Mouse (Mus musculus): ENCODE data around the gene Slc5a4b.
A peak's percentile ranks its signal among the peaks of the same experiment; 100 is the strongest.
"Not testable (repeated sequence)": the region's sequence is repeated elsewhere in the genome, so short reads cannot be mapped to it uniquely, and the experiment has no call there.

The Slc5a4b gene

DNA sequence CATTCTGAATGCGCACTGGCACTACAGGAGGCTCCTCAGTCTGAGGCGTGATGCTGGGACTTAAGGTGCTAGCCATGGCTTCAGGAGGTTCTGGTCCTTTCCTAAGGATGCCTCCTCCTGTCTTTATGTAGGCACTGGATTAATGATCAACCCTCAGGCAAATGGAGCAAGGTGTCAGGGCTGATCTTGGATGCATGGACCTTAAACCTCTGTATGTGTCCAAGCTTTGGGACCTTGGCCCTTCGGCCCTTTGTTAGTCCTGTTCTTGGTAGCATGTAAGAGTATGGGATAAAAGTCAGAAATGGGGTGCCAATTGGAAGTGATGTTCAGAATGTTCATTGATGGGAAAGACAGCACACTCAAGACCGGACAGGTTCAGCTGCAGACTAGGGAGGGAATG is at the start of gene Slc5a4b:
Gene Slc5a4b, minus strand, starts transcription at position 101 of the 400 bp plus-strand sequence.
- DNase-seq (ENCODE audit: low spot score in 2 of 2) = no peak

DNA sequence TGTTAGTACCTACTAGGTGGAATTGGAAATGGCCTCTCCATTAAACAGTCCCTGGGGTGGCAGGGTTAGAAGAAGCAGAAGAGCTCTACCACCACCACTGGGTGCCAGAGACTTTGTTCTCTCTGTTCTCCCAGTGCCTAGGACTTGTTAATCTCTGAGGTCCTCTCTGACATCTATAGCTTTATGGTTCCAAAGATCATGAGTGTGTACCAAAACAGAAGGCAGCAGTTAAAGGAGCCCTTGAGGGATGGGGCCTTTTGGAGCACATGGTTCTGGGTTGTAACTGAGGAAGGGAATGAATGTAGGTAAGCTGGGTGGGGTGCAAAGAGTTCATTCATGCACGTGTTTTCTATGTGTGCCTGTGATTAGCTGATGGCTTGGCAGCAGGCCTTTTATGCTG is 47.2 kb upstream of the Slc5a4b start:
- no peak for DNase-seq (ENCODE audit: low spot score in 2 of 2)

DNA sequence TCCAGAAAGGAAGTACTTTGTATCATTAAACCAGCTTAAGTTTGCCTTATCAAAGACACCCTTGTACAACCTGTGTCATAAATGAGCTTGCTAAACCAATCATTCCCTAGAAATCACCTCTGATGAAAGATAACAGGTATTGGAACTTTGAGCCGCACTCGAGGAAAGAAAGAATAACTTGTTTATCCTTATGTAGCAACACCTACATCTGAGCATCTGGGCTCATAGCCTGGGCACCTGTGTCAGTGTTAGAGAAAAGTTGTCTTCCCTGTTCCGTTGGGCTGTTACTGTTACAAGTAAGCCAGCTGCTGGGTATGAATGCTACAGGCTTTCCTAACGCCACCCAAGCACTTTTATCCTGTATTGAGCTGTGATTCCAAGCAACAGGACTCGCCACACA is 46.8 kb upstream of the Slc5a4b start:
- no peak for DNase-seq (ENCODE audit: low spot score in 2 of 2)

DNA sequence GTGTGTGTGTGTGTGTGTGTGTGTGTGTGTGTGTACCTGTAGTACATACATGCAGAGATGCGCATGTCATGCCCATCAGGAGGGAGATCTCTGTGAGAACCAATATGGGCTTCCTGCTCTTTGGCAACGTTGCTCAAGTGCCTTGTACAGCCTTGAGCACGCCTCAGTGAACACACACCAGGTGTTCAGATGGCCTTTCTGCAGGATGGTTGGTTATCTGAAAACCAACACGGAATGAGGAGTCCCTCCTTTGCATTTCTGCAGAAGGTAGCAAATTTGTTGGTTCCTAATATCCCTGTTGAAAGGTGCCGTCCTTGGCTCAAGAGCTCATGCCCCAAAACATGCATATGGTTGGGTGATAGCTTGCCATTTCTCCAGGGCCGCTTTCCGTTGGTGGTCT is 45.1 kb upstream of the Slc5a4b start:
- DNase-seq (ENCODE audit: low spot score in 2 of 2) = no peak

DNA sequence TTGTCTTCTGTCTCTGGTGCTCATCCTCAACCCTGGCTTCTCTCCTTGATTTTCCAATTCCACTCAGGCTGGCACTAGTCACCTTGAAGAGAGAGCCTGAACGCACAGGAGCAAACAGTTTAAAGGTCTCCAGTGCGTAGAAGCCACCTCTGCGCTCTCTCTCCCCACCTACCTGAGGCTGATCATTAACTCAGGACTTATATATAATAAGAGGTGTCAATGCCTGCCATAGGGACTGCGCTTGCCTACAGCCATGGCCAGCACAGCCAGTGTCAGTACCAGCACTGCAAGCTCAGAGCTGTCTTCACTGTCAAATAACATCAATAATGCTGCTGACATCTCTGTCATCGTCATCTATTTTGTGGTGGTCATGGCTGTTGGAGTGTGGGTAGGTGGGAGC is 36.5 kb upstream of the Slc5a4b start, which contains the start of gene Slc5a4a:
Gene Slc5a4a, plus strand, starts transcription at position 174 of the 400 bp plus-strand sequence.
- no peak for DNase-seq (ENCODE audit: low spot score in 2 of 2)

DNA sequence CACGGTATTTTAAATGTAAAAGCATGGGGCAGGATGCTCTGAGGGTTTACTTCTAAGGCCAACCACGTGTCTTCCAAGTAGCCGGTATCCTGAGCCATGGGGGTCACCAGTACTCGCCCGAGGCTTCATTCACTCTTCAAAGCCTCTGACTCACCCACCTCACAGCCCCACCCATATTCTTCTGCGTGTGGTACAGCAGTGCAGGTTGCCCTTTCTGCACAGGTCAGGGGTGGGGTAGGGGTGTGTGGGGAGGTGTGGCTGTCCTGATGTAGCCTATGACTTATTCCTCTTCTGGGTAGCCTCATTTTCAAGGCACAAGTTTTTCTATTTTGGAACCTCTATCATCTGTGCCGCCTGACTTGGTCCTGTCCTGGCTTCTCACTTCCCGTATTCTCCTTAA is 36.1 kb upstream of the Slc5a4b start:
- DNase-seq (ENCODE audit: low spot score in 2 of 2) = no peak

DNA sequence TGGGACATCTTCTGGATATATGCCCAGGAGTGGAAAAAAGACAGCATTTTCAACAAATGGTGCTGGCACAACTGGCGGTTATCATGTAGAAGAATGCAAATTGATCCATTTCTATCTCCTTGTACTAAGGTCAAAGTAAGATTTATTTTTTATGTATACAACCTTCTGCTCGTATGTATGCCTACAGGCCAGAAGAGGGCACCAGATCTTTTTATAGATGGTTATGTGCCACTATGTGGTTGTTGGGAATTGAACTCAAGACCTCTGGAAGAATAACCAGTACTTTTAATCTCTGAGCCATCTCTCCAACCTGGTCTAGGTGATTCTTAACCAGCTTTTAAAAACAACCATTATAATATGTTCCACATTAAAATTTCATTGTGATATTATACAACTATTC is 25.6 kb upstream of the Slc5a4b start:
- no peak for DNase-seq (ENCODE audit: low spot score in 2 of 2)

DNA sequence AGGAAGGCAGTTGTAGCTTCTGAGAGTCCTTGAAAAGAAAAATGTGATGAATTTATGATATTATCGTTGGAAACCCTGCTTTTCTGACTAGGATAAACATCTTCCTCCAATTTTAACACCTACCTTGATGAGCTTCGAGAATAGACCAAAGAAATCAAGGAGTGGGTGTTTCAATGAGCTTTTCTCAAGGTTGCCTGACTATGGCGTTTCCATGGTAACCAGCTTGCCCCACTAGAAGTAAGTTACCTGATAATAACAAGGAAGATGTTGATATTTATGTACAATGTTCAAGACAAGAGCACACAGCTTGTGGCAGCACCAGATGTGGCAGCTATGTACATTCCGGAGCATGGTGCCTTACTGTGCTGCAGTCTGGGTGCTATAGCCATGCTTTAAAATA is 21.7 kb upstream of the Slc5a4b start:
- DNase-seq (ENCODE audit: low spot score in 2 of 2) = no peak

DNA sequence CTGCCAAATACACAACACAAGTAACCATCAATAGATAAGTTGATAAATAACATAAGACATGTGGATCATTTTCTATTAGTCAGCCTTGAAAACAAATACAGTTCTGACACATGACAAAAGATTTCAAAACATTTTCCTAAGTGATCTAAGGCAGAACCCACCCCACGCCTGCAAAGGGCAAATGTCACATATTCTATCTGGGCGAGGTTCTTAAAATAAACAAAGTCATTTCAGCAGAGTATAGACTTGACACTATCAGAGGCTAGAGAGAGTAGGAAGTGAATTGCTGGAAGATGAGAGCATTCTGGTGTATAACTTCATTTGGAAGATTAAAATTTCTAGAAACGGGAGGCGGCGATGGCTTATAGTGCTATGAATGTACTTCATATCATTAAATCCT is 10.7 kb upstream of the Slc5a4b start:
- no peak for DNase-seq (ENCODE audit: low spot score in 2 of 2)

DNA sequence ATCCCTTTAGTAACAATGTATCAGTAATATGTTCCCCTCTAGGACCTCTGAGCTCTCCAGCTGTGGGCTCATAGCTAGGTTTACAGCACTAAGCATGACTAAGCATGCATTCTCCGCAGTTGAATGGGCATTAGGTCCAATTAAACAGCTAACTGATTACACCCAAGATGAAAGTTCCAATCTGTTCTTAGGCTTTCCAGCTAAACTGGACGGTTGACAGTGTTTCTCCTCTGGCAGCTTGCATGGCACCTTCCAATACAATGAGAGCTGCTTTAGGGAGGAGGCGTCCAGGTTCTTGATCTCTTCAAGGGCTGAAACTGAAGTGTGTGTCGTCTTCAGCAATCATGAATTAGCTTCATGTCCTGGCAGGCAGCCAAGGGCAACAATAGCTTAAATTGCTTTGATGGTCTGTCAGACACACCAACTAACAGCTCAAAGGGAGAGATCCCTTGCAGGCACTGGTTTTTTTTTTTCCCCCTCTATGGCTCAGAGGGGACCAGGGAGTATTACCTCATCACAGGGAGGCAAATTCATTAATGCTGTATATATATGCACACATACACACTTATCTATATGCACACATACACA is 9.5 kb upstream of the Slc5a4b start:
- no peak for DNase-seq (ENCODE audit: low spot score in 2 of 2)

DNA sequence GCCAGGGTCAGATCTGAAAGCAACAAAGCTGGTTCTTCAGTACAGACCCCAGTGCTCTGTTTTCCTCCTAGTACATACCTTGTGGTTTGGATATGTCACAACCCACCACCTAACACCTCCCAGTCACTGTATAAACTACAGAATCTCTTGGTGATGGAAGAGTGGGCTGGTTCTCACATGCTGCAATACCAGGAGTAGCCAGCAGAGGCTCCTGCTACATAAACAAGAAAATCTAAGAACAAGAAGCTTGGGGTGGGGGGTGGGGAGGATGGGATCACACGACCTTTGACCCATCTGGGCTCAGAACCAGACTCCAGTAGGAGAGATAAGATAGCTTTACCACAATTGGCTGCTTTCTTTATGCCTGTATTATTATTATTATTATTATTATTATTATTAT is 8.0 kb upstream of the Slc5a4b start:
- peak in 1 of 2 experiments; percentile 32 for DNase-seq (ENCODE audit: low spot score in 2 of 2)

DNA sequence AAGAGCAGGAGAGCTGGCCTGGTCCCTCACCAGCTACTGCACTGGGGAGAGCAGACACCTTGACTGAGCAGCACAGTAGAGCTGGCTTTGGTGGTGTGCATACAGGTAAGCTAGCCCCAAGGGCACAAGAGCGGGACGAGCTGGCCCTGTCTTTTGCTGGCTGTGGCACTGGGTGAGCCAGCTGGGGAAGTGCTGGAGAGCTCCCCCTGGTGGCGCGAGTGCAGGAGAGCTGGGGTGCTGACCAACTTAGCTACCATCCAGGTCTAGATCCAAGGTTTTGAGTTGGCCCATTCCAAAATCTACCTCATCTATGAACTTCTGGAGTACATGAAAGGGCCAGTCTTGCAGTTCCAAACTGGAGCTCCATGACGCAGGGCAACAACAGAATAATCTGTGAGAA is 7.2 kb upstream of the Slc5a4b start:
- DNase-seq (ENCODE audit: low spot score in 2 of 2) = peak in 1 of 2 experiments; percentile 51

DNA sequence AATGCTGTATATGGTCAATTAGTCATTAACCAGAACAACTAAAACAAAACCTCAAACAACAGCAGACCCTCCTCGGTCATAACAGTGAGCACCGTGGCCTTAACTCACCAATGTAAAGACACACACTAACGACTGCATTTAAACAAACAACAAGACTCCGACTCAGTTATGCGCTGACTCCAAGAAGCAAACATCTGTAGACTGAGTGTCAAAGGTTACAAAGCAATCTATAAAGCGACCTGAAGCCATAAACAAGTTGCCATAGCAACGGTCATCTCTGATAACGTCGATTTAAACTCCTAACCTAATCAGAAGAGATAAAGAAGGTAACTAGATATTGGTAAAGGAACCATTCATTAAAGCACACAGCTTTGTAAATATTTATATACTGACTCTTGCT is 13.4 kb downstream of the Slc5a4b start:
- no peak for DNase-seq (ENCODE audit: low spot score in 2 of 2)

DNA sequence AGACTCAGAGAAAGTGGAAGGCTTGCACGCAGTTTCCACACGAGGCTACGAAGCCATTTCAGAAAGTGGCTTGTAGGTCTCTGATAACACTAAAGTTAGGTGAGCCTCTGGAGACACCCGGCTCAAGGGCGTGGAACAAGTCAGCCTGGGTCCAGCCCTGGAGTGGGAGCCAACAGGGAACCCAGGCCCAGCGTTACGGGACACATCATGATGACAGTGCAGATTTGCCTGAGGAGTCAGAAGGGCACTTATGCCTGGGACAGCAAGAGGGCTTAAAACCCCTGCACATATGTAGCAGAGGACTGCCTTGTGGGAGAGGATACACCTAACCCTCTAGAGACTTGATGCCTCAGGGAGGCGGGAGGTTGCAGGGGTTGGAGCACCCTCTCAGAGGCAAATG is 14.2 kb downstream of the Slc5a4b start:
- no peak for DNase-seq (ENCODE audit: low spot score in 2 of 2)

DNA sequence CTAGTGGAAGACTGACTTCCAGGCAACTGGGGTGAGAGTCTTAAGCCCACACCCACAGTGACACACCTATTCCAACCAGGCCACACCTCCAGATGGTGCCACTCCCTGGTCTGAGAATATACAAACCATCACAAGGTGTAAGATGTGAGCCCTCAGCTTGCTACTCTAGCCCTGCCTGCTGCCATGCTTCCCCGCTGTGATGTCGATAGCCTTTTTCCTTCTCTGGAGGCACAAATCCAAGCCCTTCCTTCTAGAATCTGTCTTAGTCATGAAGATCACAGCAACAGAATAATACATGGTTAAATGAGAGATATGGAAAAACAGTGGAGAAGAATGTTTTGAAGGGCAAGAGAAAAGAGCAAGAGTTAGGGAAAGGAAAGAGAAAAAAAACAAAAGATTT is 33.8 kb downstream of the Slc5a4b start:
- not testable (repeated sequence) for DNase-seq (ENCODE audit: low spot score in 2 of 2)

DNA sequence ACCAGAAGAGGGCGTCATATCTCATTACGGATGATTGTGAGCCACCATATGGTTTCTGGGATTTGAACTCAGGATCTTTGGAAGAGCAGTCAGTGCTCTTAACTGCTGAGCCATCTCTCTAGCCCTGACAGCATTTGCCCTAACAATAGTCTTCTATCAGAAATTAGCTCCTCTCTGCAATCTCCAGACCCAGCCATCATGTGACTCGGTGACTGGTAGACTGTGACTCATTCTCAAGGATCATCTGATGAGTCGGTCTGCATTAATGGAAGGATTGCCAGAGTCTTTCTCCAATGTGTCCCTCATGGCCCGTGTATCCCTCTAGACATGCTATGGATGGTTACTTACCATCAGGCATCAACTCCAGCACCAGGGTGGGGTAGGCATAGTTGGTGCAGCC is 38.7 kb downstream of the Slc5a4b start:
- DNase-seq (ENCODE audit: low spot score in 2 of 2) = not testable (repeated sequence)

DNA sequence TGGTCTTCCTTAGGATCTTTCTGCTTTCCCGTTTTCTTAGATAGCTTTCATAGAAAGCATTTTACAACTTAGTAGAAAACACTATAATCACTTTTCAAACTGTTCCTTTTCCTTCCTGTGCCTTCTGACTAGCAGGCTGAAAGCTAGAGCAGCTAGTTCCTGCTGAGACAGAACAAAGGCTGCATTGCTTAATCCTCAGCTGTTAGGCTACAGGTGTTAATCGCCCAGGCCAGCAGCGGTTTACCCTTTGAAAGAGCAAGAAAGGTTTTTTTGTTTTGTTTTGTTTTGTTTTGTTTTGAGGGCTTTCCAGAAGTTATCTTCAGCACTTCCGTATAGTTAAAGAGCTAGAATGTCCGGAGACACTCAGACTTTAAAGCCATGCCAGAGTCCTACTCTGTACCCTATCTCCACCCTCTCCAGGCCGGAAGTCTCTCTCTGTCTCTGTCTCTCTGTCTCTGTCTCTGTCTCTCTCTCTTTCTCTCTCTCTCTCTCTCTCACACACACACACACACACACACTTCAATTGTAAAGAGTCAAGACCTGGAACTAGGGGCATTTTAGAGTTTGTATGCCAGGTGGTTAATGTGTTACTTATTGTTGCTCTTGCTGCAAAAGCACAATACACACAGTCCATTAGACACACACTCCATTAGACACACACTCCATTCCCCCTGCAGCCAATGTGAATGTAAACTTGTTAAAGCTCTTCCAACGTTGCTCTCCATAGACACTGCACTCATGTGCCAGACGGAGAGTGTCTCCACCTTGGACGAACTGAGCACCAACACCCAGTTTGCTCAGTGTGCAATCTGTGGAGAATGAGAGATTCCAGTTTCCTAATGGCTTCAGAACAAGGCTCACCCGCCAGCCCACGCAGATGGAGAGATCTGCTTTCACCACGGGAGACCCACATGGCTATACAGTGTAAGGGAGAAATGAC is 42.8 kb downstream of the Slc5a4b start:
- no peak for DNase-seq (ENCODE audit: low spot score in 2 of 2)

DNA sequence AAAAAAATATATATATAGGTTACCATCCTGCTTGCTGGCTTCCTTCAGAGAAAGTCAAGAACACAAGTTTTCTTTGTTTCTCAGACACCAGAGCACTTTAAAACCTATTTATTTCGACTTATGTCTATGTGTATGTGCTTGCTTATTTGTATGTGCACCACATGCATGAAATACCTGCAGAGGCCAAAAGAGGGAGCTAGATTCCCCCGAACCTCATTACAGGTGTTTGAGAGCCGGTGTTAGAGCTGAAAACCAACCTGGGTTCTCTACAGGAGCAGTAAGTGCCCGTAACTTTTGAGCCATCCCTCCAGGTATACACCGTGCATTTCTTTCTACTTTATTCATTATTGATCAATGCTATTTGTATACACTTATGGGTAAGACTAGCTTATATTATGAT is 48.3 kb downstream of the Slc5a4b start:
- no peak for DNase-seq (ENCODE audit: low spot score in 2 of 2)

DNA sequence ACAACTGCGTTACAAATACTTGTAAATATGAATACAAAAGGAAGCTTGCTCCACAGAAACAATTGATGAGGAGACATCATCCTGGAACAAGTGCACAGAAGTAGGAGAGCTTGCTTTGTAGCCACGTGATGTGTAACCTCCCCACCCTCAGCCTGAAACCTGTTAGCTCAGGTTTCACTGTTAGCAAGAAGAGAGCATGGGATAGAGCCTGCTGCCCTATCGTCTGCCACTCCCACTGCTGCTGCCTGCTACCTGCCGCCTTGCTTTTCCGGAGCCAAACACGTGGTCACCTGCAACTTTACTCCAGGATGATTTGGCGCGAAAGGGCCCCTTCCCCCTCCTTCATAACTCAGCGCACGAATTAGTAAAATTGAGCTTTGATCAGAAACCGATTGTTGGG is 58.9 kb downstream of the Slc5a4b start:
- no peak for DNase-seq (ENCODE audit: low spot score in 2 of 2)

DNA sequence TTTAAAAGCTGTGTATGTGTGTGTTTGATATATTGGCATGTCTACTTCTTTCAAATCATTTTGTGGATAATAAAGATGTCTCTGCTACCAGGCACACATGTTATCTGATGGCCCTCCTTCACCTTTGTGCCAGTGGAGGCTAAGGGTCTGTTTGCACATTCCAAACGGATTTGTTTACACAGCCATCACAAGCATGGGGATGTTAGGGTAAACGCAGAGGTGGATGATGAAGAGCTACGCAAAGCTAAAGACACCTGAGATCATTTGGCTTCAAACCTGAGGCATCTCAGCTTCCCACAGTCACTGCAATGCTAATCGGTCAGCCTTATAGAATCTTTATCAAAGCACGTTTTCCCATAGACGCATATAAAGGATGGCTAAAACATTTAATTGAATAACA is 61.8 kb downstream of the Slc5a4b start:
- no peak for DNase-seq (ENCODE audit: low spot score in 2 of 2)

DNA sequence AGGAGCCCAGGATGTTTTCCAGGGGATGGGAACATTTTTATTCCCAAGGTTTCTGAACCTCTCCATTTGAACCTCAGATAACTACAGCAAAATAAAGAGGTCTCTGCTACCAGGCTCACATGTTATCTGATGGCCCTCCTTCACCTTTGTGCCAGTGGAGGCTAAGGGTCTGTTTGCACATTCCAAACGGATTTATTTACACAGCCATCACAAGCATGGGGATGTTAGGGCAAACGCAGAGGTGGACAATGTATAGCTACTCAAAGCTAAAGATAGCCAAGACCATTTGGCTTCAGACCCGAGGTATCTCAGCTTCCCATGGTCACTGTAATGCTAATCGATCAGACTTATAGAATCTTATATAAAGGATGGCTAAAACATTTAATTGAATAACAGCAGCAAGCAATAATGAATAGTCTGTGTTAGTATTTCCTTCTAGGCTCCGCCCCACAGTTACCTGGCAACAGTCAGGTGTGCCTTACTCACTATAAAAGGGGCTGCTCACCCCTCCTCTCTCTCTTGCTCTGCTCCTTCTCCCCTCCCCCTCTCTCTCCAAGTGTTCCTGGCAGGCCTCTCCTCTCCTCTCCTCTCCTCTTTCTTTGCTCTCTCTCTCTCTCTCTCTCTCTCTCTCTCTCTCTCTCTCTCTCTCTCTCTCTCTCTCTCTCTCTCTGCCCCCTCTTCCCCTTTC is 63.4 kb downstream of the Slc5a4b start:
- no peak for DNase-seq (ENCODE audit: low spot score in 2 of 2)

DNA sequence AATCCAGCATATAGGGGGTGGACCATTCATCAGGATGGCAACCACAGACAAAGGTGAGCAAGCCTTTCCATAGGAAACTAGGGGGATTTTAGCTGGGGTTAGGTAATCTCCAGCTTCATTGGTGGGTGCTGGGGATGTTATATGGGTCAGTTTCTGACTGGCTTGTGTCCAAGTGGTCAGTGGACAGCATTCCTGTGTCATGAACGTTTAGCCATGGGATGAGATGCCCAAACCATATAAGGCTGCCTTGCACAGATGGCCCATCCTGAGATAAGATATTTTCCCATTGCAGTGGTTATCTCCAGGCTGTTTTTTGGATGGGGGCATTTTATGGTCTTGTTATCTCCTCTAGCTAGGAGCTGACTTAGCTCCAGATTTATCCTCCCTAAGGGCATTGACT is 64.0 kb downstream of the Slc5a4b start:
- no peak for DNase-seq (ENCODE audit: low spot score in 2 of 2)

DNA sequence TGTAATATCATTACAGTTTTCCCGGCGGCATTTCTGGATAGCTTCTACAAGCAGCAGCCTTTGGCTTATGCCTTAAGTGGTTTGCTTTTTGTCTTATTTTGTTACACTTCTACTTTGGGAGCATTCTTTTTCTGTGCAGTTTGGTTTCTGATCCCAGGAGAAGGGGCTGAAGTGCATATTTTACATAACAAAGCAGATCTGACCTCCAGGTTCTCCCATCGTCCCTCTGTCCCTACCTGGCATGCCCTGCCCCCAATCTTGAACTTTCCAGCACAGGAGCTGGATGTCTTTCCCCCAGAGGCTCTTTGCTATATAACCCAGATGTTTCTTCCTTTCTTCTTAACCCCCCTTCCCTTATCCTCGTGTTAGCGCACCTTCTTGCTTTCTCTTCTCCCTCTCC is 65.4 kb downstream of the Slc5a4b start:
- DNase-seq (ENCODE audit: low spot score in 2 of 2) = no peak
